Comparison of ENCODE assay signal across 23 mouse cellular contexts in the genomic region with DNA sequence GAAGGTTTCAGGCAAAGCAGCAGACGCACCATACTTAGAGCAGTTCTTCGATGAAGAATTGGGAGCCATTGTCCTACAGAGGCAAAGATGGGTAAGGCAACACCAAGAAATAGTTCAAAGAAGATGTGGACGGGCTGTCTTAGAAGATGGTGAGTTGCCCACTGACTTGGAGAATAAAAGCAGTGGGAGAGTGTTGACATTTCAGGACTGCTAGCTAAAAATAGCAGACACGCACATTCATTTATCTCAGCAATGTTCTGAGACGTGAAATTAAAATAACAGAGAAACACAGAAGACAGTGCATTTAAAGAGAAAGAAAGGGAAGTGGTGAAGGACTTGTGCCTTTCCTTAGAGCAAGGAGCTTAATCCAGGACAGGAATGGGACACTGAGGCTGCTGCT. TPM values are rescaled to one million over a fixed set of nuclear protein-coding genes. Genes with fewer than 3 reads are reported as not detected.
DNase-seq lines count a peak whose midpoint lies in the region; ATAC-seq and TF ChIP-seq lines count a peak whose summit lies in the region.
"Had no signal": no experiment of that assay in that cellular context is flagged by ENCODE, and none has a peak within 500 bp of the region (broad histone marks: within the 10 kb centered on the region; RNA-seq: fewer than 3 reads in every experiment).

No protein-coding gene starts in this region.

- no peaks in the 10 kb centered on the region for H3K79me2 ChIP-seq in heart, adult 2 months (replicated peaks; ENCODE audit: control insufficient read depth, insufficient read depth, low read length)

- peaks cover 2% of the 10 kb centered on the region for H3K36me3 ChIP-seq in heart, adult 2 months (ENCODE audit: control insufficient read depth, insufficient read depth, low read length)
- H3K36me3 ChIP-seq in lung, embryonic 14.5 days (ENCODE audit: insufficient read depth) = no peaks in the 10 kb centered on the region
- no peaks in the 10 kb centered on the region for H3K36me3 ChIP-seq in intestine, embryonic 16.5 days (ENCODE audit: control insufficient read depth, insufficient read depth, low read length)
- H3K36me3 ChIP-seq: forebrain, embryonic 12.5 days; limb, embryonic 12.5 days; liver, embryonic 12.5 days; midbrain, embryonic 12.5 days had no signal

- H3K4me2 ChIP-seq in lung, embryonic 14.5 days = no peak overlapping the region
- H3K4me2 ChIP-seq in intestine, embryonic 16.5 days (ENCODE audit: low read depth, low read length) = no peak overlapping the region
- H3K4me2 ChIP-seq: forebrain, embryonic 12.5 days; limb, embryonic 12.5 days; liver, embryonic 12.5 days; midbrain, embryonic 12.5 days had no signal

- H3K4me3 ChIP-seq in heart, adult 2 months = no peak overlapping the region
- no peak overlapping the region for H3K4me3 ChIP-seq in lung, embryonic 14.5 days (ENCODE audit: low read depth, low read length)
- H3K4me3 ChIP-seq in intestine, embryonic 16.5 days (ENCODE audit: low read length) = no peak overlapping the region
- H3K4me3 ChIP-seq: forebrain, embryonic 12.5 days; limb, embryonic 12.5 days; liver, embryonic 12.5 days; midbrain, embryonic 12.5 days had no signal

- no peak for TF ChIP-seq CTCF in heart, adult 2 months (IDR thresholded peaks at IDR 0.05)
- TF ChIP-seq CTCF in lung, embryonic 14.5 days (IDR thresholded peaks at IDR 0.05; ENCODE audit: low read depth) = no peak

- no peak for TF ChIP-seq EP300 in heart, adult 2 months (IDR thresholded peaks at IDR 0.05; ENCODE audit: insufficient read depth, low read depth, low read length)

- H3K9me3 ChIP-seq in lung, embryonic 14.5 days (ENCODE audit: low read depth, low read length) = no peaks in the 10 kb centered on the region
- H3K9me3 ChIP-seq in intestine, embryonic 16.5 days (ENCODE audit: control insufficient read depth, low read length) = no peaks in the 10 kb centered on the region
- H3K9me3 ChIP-seq: forebrain, embryonic 12.5 days; limb, embryonic 12.5 days; liver, embryonic 12.5 days; midbrain, embryonic 12.5 days had no signal

- intact Hi-C loops in heart, adult 2 months (cut with DNase I) = loop anchor here (5.0 kb wide), 2 partner anchors 52 to 58 kb away; partner anchors contain the start of gene Ppm1e

- no peak for DNase-seq in heart, adult 2 months
- DNase-seq in heart, postnatal 4 days = no peak
- peak; percentile 6 for DNase-seq in lung, embryonic 14.5 days
- DNase-seq in lung, postnatal 25 days (ENCODE audit: low spot score) = no peak
- DNase-seq in spleen, postnatal 4 days (ENCODE audit: low spot score in 2 of 2) = no peak
- DNase-seq in cerebellum, adult 9-10 months = no peak
- DNase-seq: adrenal gland, postnatal 25 days; cerebellum, adult 11-12 months; cerebellum, postnatal 25 days; gastrocnemius, postnatal 25 days; kidney, adult 2 months; kidney, postnatal 14 days; lung, adult 2 months; lung, postnatal 4 days; right cerebral cortex, postnatal 4 days; thymus, postnatal 4 days had no signal

- no peak for TF ChIP-seq POLR2A in heart, adult 2 months (IDR thresholded peaks at IDR 0.05; ENCODE audit: insufficient read depth, low read depth, low read length)

- H3K4me1 ChIP-seq in heart, adult 2 months (ENCODE audit: control insufficient read depth, insufficient read depth, low read length) = peaks cover 4% of the 10 kb centered on the region
- peaks cover 9% of the 10 kb centered on the region; the same call in 1 of the 2 replicates for H3K4me1 ChIP-seq in lung, embryonic 14.5 days (ENCODE audit: insufficient read depth)
- no peaks in the 10 kb centered on the region for H3K4me1 ChIP-seq in intestine, embryonic 16.5 days (ENCODE audit: control insufficient read depth, insufficient read depth, low read length)
- H3K4me1 ChIP-seq: limb, embryonic 12.5 days had no signal

- no peak for ATAC-seq in lung, embryonic 14.5 days (ENCODE audit: insufficient read depth)
- no peak for ATAC-seq in intestine, embryonic 16.5 days
- ATAC-seq: hindbrain, postnatal 0 days; liver, embryonic 12.5 days had no signal

- 44% methylated on average over 5 of the region's 5 CpGs for WGBS in heart, adult 2 months
- WGBS in lung, embryonic 14.5 days = 40% methylated on average over 5 of the region's 5 CpGs
- 64% methylated on average over 5 of the region's 5 CpGs for WGBS in intestine, embryonic 16.5 days

- H3K9ac ChIP-seq in heart, adult 2 months (ENCODE audit: low read depth, low read length) = 0 out of 2 replicates have a peak overlapping the region, but pooled peaks have one; percentile 6
- H3K9ac ChIP-seq in lung, embryonic 14.5 days = no peak overlapping the region
- no peak overlapping the region for H3K9ac ChIP-seq in intestine, embryonic 16.5 days (ENCODE audit: low read depth, low read length)
- H3K9ac ChIP-seq: forebrain, embryonic 12.5 days; limb, embryonic 12.5 days; liver, embryonic 12.5 days; midbrain, embryonic 12.5 days had no signal

- no peaks in the 10 kb centered on the region for H3K27me3 ChIP-seq in heart, adult 2 months (ENCODE audit: control insufficient read depth, insufficient read depth, low read length)
- H3K27me3 ChIP-seq in lung, embryonic 14.5 days (ENCODE audit: insufficient read depth, low read length) = no peaks in the 10 kb centered on the region
- no peaks in the 10 kb centered on the region for H3K27me3 ChIP-seq in intestine, embryonic 16.5 days (replicated peaks; ENCODE audit: control insufficient read depth, insufficient read depth, low read length)
- H3K27me3 ChIP-seq: CH12.LX; forebrain, embryonic 12.5 days; limb, embryonic 12.5 days; liver, embryonic 12.5 days; midbrain, embryonic 12.5 days had no signal

- peak overlapping the region; percentile 72 for H3K27ac ChIP-seq in heart, adult 2 months
- peak overlapping the region; percentile 50; the same call in 1 of the 2 replicates for H3K27ac ChIP-seq in lung, embryonic 14.5 days (ENCODE audit: low read depth)
- 0 out of 2 replicates have a peak overlapping the region, but pooled peaks have one; percentile 36 for H3K27ac ChIP-seq in intestine, embryonic 16.5 days (ENCODE audit: low read length)
- H3K27ac ChIP-seq: forebrain, embryonic 12.5 days; hindbrain, postnatal 0 days; limb, embryonic 12.5 days; liver, embryonic 12.5 days; midbrain, embryonic 12.5 days had no signal

RNA-seq across cellular contexts. Expression of gene Ppm1e, which starts 59.8 kb away (rescaled TPM):
- total RNA-seq in heart, adult 2 months (2021) = 1 to 10 TPM; 6.3 to 6.9 TPM
- polyA plus RNA-seq in heart, adult 2 months (2012; rRNA removed) = 1.8 and 4.4 TPM in 2 replicates
- total RNA-seq in heart, postnatal 4 days (2021) = 10 to 100 TPM; 18.1 to 18.7 TPM
- 1.6 and 2.2 TPM in 2 replicates for polyA plus RNA-seq in lung, embryonic 14.5 days (2014; fragmentation: Nextera tagmentation; extraction: Ambion mirVana)
- polyA plus RNA-seq in intestine, embryonic 16.5 days (2015; fragmentation: Nextera tagmentation; extraction: Ambion mirVana) = 1.4 and 1.5 TPM in 2 replicates
